Mouse (Mus musculus): ENCODE data around the gene Uxs1. TPM values are rescaled to one million over a fixed set of nuclear protein-coding genes. Genes with fewer than 3 reads are reported as not detected.
A peak's percentile ranks its signal among the peaks of the same experiment; 100 is the strongest.

Gene Uxs1
- total RNA-seq, 2 experiments from 2014 or later, result 18.3 to 19.3 TPM

GRCm38 (mm10) chr1:43803906-43804474, 23.6 kb downstream of the Uxs1 start:
- no peak for DNase-seq (ENCODE audit: low spot score in 2 of 2)

- no peak for DNase-seq (ENCODE audit: low spot score in 2 of 2)
Observed at GRCm38 (mm10) chr1:43798048-43798447, 29.6 kb downstream of the Uxs1 start.

DNA sequence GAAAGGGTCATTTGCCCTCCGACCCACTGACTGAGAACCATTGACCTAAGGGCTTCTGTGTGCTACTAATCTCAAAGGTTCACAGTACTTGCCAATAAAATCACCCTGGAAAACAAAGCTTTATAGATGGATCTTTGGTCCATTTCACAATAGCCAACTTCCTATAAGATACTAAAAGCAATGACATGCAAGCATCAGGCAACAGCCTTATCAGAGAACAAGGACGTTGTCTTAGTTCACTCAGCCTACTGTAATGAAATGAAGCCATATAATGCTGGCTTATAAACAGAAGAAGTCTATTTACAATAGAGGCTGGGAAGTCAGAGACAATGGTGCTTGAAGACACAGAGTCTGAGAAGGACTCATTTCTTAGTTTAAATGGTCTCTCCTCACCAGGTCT, 37.8 kb downstream of the Uxs1 start:
- DNase-seq (ENCODE audit: low spot score in 2 of 2), result no peak

DNA sequence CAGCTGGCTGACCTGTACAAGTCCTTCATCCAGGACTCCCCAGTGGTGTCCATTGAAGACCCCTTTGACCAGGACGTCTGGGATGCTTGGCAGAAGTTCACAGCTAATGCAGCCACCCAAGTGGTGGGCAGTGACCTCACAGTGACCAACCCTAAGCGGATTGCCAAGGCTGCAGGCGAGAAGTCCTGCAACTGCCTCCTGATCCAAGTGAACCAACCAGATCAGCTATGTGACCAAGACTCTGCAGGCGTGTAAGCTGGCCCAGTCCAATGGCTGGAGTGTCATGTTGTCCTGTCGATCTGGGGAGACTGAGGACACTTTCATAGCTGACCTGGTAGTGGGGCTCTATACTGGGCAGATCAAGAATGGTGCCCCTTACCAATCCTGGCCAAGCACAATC, 40.9 kb downstream of the Uxs1 start:
- no peak for DNase-seq (ENCODE audit: low spot score in 2 of 2)

DNA sequence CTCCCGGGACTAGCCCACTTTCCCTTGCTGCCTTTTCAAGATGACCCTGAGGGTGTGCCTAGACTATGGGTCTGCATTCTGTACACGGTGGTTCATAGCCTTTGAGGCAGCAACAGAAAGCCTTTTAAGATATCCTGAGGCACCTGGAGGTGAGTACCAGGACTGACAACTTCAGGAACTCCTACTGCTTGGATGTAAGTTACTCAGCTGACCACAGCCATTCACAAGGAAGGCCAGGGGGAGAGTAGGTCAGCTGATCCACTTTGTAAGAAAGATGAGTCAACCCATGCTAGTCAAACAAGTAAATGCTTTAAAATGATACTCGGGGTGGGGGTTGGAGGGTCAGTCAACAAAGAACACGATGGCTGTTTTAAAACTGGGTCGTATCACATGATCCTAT, 42.3 kb downstream of the Uxs1 start:
- no peak for DNase-seq (ENCODE audit: low spot score in 2 of 2)

GRCm38 (mm10) chr1:43783186-43783585, 44.4 kb downstream of the Uxs1 start:
- DNase-seq (ENCODE audit: low spot score in 2 of 2), result no peak

GRCm38 (mm10) chr1:43782680-43783079, 44.9 kb downstream of the Uxs1 start:
- DNase-seq (ENCODE audit: low spot score in 2 of 2), result no peak

GRCm38 (mm10) chr1:43781672-43782071, 45.9 kb downstream of the Uxs1 start:
- no peak for DNase-seq (ENCODE audit: low spot score in 2 of 2)

GRCm38 (mm10) chr1:43781195-43781594, 46.4 kb downstream of the Uxs1 start:
- no peak for DNase-seq (ENCODE audit: low spot score in 2 of 2)

- no peak for DNase-seq (ENCODE audit: low spot score in 2 of 2)
Observed at GRCm38 (mm10) chr1:43776106-43776505, 51.5 kb downstream of the Uxs1 start.

DNA sequence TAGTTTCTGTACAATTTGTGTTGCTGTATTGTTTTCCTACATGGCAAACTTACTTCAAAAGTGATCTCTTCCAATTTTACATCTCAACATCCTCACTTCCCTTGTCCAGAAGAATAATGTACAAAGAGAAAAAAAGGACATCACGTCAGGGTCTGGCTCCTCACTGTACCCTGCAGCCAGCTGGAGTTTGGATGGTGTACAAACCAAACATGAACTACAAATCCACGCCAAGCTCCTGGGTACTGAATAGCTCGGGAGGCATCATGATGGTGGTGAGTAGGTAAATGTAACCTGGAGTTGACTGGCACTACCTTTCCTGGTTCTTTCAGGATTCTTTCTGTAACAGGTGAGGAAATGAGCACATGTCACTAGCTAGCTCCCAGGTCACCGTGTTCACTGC, 53.5 kb downstream of the Uxs1 start:
- DNase-seq (ENCODE audit: low spot score in 2 of 2), result no peak

DNA sequence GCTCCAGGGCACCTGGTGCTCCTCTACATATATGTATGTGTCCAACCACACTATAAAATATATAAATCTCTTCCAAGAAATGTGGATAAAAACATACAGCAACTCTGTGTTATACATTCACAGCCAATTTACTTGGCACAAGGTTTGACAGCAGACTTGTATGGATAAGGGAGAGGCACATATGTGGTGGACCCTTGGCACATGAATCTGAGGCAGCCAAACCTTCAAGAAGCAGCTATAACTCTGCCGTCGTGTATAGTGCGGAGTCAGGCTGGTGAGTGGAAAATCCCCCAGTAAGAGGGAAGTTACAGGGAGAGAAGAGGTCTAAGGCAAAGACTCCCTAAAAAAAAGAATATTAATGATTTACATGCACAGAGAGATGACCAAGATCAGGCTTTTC, 54.9 kb downstream of the Uxs1 start:
- no peak for DNase-seq (ENCODE audit: low spot score in 2 of 2)

DNA sequence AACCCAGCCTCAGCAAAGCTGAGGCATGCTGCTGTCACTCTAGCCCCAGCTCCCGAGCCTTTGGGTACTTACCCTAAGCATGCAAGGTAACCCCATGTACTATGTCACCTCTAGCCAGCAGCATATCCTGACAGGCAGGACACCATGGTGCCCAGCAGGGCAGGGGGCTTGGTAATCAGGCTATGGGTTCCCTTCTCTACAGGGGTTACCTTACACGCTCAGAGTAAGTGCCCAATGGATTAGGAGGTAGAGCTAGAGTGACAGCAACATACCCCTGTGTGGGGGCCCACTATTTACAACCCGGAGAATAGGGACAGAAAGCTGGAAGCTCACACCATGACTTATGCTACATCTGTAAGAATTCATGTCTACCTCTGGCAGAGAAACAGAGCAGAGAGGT, 57.6 kb downstream of the Uxs1 start:
- no peak for DNase-seq (ENCODE audit: low spot score in 2 of 2)

GRCm38 (mm10) chr1:43769348-43769747, 58.3 kb downstream of the Uxs1 start:
- DNase-seq (ENCODE audit: low spot score in 2 of 2), result no peak

GRCm38 (mm10) chr1:43768385-43768990, 59.1 kb downstream of the Uxs1 start:
- no peak for DNase-seq (ENCODE audit: low spot score in 2 of 2)

GRCm38 (mm10) chr1:43766328-43766727, 61.3 kb downstream of the Uxs1 start:
- no peak for DNase-seq (ENCODE audit: low spot score in 2 of 2)

DNA sequence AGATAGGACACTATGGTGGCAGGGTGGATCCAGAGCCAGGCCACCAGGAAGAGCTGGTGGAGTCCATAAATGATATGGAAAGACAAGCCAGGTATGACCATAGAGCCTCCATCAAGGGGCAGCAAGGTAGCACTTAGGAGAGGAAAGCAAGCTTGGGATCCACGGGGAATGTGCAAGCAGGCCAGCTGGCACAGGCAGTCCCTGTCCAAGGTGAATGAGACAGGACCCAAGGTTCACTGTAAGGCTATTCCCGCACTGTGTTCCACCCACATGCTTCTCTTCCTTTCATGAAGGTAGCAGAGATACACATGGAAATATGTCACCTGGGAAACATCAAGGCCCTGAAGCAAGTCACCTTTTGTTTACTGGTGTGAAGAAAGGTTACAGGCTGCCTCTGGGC, 63.1 kb downstream of the Uxs1 start:
- DNase-seq (ENCODE audit: low spot score in 2 of 2), result no peak

DNA sequence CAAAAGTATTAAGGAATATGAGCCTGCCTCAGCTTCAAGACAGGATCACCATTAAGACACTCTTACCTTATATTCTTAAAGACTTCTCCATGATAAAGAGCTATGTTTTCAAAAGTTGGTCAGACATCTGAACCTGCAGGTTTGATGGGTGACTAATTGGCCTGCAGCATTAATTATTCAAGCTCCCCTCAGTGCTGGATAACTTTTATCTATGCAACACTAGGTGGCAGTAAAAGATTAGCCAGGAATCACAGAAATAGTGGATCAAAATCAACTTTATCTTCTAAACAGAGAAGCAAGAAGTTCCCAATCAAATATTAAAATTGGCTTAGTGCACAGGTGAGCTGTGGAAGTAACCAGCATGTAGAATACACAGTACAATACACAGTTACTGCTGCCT, 67.5 kb downstream of the Uxs1 start:
- no peak for DNase-seq (ENCODE audit: low spot score in 2 of 2)

DNA sequence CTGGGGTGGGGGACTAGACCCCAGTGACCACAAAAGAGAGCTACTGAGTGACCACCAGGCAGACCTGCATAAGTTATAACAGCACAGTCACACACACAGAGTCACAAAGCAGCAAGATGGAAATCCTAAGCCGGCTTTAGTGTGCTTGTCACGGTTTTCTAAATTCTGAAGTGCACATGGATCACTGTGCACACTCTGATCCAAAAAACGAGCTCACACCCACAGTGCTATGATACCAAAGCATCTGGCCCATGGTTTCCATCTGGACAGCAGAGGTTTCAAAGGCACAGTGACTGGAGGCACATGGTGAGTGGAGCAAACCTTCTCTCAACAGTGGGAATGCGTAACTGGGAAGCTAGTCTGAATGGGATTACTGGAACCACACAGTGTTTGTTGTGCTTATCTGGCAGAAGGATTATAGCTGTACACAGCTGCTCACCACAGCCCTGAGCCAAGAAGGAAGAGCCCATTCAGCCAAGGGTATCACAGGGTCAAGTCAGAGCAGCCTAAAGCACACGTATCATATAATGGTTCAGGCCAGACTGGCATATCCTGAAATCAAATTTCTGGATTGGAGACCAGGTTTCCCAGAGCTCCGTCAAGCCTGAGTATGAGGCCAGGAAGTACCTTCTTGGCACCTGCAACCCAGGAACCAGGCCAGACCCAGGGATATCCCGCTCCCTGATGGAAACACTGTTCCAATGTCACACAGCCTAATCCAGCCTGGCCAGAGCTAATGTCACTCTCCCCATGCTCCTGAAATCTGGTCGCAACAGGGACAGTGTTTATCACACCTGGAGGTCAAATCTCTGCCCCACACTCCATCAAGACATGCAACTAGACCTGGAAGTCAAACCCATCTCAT, 72.9 kb downstream of the Uxs1 start:
- DNase-seq (ENCODE audit: low spot score in 2 of 2), result no peak

GRCm38 (mm10) chr1:43738519-43738894, 89.1 kb downstream of the Uxs1 start:
- DNase-seq (ENCODE audit: low spot score in 2 of 2), result no peak

DNA sequence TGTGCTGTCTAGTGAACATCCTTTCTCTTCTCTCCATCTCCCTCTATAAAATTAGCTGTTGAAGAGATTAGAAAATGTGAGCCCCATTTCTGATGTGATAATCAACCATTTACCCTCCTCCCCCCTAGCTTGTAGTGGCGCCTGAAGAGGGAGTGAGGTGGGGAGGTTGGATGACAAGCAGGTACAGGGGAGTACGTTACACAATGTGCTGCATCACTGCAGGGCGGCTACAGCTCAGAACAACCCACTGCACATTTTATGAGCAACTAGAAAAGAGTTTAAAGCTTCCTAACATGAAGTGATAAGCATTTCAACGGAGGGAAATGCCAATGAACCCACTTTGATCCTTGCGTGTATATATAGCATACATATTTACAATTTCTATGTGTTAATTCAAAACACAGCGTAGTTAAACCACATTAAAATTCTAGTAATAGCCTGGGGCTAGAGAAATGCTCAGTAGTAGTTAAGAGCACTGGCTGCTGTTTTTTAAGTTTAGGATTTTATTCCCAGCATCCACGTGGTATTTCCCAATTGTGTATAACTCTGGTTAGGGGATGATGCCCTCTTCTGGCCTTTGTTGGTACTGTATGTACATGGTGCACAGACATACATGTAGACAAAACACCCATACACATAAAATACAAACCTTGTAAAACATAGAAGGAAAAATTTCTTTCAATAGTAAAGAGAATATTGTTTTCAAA, 89.6 kb downstream of the Uxs1 start:
- peak; percentile 44 to 61 for DNase-seq (ENCODE audit: low spot score in 2 of 2)

- no peak for DNase-seq (ENCODE audit: low spot score in 2 of 2)
Observed at GRCm38 (mm10) chr1:43732657-43733056, 94.9 kb downstream of the Uxs1 start.
